Mouse (Mus musculus) heart, embryonic 14.5 days (tissue): Measurements from ENCODE around the gene Kcna7. TPM values are rescaled to one million over a fixed set of nuclear protein-coding genes. Genes with fewer than 3 reads are reported as not detected.

Experiments used
- ATAC-seq: fragments of 200-750 bp; cut with Nextera tagmentation; 2 replicates; pipeline ENCODE4 v1.8.0; 2017; ENCODE audit warnings: low read depth, moderate TSS enrichment; ENCODE audit not compliant: insufficient number of reproducible peaks, insufficient read depth, low FRiP score
- H3K27ac ChIP-seq, 2 experiments: fragments of 200-500 bp in 1 of 2; fragments of 300-500 bp in 1 of 2; sonication (generic) in 1 of 2; replicated peaks in 1 of 2; 2 replicates each; pipeline ENCODE4 v1.5.1; 2012 to 2014; ENCODE audit warnings: low read depth in 2 of 2, low read length in 2 of 2, control low read depth in 1 of 2, mild to moderate bottlenecking in 1 of 2, mixed read lengths in 1 of 2; ENCODE audit not compliant: control insufficient read depth in 1 of 2, insufficient read depth in 1 of 2
- H3K27me3 ChIP-seq: fragments of 300-500 bp; sonication (generic); 2 replicates; pipeline ENCODE4 v1.6.1; 2014; ENCODE audit warnings: mild to moderate bottlenecking, low read length, control low read depth; ENCODE audit not compliant: control insufficient read depth, insufficient read depth
- H3K36me3 ChIP-seq: fragments of 300-500 bp; sonication (generic); 2 replicates; pipeline ENCODE4 v1.6.1; 2014; ENCODE audit warnings: mild to moderate bottlenecking, control low read depth, low read length, mixed read lengths; ENCODE audit not compliant: control insufficient read depth, insufficient read depth
- H3K4me1 ChIP-seq, 2 experiments: fragments of 200-500 bp in 1 of 2; fragments of 300-500 bp in 1 of 2; sonication (generic) in 1 of 2; 2 replicates each; pipeline ENCODE4 v1.6.1; 2012 to 2014; ENCODE audit warnings: low read length in 2 of 2, control low read depth in 1 of 2, mixed read lengths in 1 of 2; ENCODE audit not compliant: control insufficient read depth in 2 of 2, insufficient read depth in 2 of 2
- H3K4me2 ChIP-seq: fragments of 300-500 bp; sonication (generic); 2 replicates; pipeline ENCODE4 v1.6.1; 2014; ENCODE audit warnings: mild to moderate bottlenecking, low read length
- H3K4me3 ChIP-seq, 2 experiments: fragments of 200-500 bp in 1 of 2; fragments of 300-500 bp in 1 of 2; sonication (generic) in 1 of 2; 2 replicates each; pipeline ENCODE4 v1.5.1; 2012 to 2014; ENCODE audit warnings: low read length in 2 of 2, mild to moderate bottlenecking in 2 of 2, control low read depth in 1 of 2, low read depth in 1 of 2, moderate library complexity in 1 of 2; ENCODE audit not compliant: control insufficient read depth in 1 of 2, insufficient read depth in 1 of 2
- H3K9ac ChIP-seq: fragments of 300-500 bp; sonication (generic); 2 replicates; pipeline ENCODE4 v1.6.1; 2014; ENCODE audit warnings: mild to moderate bottlenecking, low read length
- H3K9me3 ChIP-seq: fragments of 300-500 bp; sonication (generic); 2 replicates; pipeline ENCODE4 v1.6.1; 2016; ENCODE audit warnings: low read length, control low read depth; ENCODE audit not compliant: control insufficient read depth
- WGBS: fragments of 180-500 bp; shearing (Covaris S2); extraction: QIAGEN DNeasy Blood & Tissue Kit; methylation state at CpG from one replicate; pipeline ENCODE4 v1.1.7; 2014; 5-methylcytosine and 5-hydroxymethylcytosine counted together
- polyA plus RNA-seq: library from polyadenylated mRNA; unstranded; fragments of >200 nt; fragmentation: Nextera tagmentation; extraction: Ambion mirVana; gene quantifications from 2 replicates; pipeline ENCODE4 v1.2.1, GENCODE M21; 2014

The Kcna7 gene
- polyA plus RNA-seq, 1 experiment from 2014 or later: 0.38 TPM

- H3K4me1 ChIP-seq: peaks cover 13 to 22% of the 10 kb centered on the region in 2 experiments
- H3K36me3 ChIP-seq: peaks cover 26% of the 10 kb centered on the region
- no peak overlapping the region for H3K27ac ChIP-seq
- no peak overlapping the region for H3K9ac ChIP-seq
- peaks cover 74% of the 10 kb centered on the region for H3K27me3 ChIP-seq
- H3K4me2 ChIP-seq: no peak overlapping the region
- H3K4me3 ChIP-seq: no peak overlapping the region
- ATAC-seq: no peak
- WGBS: 11% methylated on average over 13 of the region's 13 CpGs
- no peaks in the 10 kb centered on the region for H3K9me3 ChIP-seq
Measured at GRCm38 (mm10) chr7:45417962-45418492, 12.6 kb downstream of the Kcna7 start.

DNA sequence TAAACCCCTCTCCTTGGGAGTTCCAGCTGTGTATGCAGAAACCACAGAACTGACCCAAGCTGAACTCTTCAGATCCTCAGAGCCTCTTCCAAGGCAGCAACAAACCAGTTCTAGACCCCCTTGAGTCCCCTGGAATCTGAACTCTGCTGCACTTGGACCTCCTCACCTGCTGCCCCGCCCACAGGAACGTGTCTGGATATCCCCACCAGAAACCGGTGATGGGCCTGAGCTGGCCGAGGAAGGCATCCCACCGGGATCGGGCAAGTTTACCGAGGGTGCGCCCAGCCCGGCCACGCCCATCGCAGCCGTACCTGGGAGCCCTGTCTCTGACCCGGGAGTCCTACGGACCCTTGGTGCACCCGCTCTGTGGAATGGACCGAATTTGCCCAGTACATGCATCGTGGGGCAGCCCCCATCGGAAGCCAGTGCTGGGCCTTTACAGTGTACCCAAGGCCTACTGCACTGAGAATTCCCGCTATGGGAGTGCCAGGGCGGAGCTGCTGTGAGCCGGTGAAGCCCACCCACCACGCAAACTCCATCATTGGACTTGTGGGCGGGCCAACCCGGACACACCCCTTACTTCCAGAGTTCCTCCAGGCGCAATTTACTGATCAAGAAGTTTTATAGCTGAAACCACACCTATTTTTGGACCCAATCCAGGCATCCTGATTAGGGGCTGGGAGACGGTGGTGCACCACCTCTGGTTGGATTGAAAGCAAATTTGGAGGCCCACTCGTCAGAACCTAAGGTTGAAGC lies 14.6 kb downstream of the Kcna7 start:
- peaks cover 56% of the 10 kb centered on the region for H3K27me3 ChIP-seq
- ATAC-seq: no peak
- peaks cover 46% of the 10 kb centered on the region for H3K36me3 ChIP-seq
- 13% methylated on average over 27 of the region's 27 CpGs for WGBS
- no peak overlapping the region for H3K4me3 ChIP-seq
- H3K4me2 ChIP-seq: no peak overlapping the region
- no peak overlapping the region for H3K27ac ChIP-seq
- H3K4me1 ChIP-seq: peaks cover 6 to 9% of the 10 kb centered on the region in 2 experiments; a peak in 1 of 4 replicates
- no peak overlapping the region for H3K9ac ChIP-seq
- H3K9me3 ChIP-seq: no peaks in the 10 kb centered on the region

GRCm38 (mm10) chr7:45420615-45420919 lies 15.1 kb downstream of the Kcna7 start, which contains the start of gene Lhb:
Gene Lhb (plus strand): TSS chr7:45420820.
- Histone ChIP-seq H3K27me3 (peaks cover 51% of the 10 kb centered on the region), H3K9ac (no peak within 1 kb of the TSS), H3K4me1 (peaks cover 4 to 6% of the 10 kb centered on the region in 2 experiments; a peak in 1 of 4 replicates), H3K4me3 (no peak within 1 kb of the TSS), H3K36me3 (peaks cover 51% of the 10 kb centered on the region), H3K9me3 (no peaks in the 10 kb centered on the region), H3K4me2 (no peak within 1 kb of the TSS), H3K27ac (no peak within 1 kb of the TSS)
- WGBS: 55% methylated on average over 6 of the region's 6 CpGs
- ATAC-seq: no peak

DNA sequence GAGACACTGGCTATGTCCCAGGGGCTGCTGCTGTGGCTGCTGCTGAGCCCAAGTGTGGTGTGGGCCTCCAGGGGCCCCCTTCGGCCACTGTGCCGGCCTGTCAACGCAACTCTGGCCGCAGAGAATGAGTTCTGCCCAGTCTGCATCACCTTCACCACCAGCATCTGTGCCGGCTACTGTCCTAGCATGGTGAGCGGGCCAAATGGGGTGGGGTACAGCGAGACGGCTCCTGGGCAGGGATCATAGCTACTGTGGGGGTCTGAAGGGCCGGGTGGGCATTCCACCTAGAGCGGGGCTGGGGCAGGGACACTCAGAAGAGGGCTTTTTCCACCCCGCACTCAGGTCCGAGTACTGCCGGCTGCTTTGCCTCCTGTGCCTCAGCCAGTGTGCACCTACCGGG lies 15.7 kb downstream of the Kcna7 start:
- H3K4me1 ChIP-seq: peaks cover 0 to 6% of the 10 kb centered on the region in 2 experiments; a peak in 1 of 4 replicates
- H3K27ac ChIP-seq: no peak overlapping the region
- no peak for ATAC-seq
- no peaks in the 10 kb centered on the region for H3K9me3 ChIP-seq
- no peak overlapping the region for H3K4me2 ChIP-seq
- H3K27me3 ChIP-seq: peaks cover 45% of the 10 kb centered on the region
- no peak overlapping the region for H3K9ac ChIP-seq
- no peak overlapping the region for H3K4me3 ChIP-seq
- 90% methylated on average over 14 of the region's 14 CpGs for WGBS
- peaks cover 54% of the 10 kb centered on the region for H3K36me3 ChIP-seq

DNA sequence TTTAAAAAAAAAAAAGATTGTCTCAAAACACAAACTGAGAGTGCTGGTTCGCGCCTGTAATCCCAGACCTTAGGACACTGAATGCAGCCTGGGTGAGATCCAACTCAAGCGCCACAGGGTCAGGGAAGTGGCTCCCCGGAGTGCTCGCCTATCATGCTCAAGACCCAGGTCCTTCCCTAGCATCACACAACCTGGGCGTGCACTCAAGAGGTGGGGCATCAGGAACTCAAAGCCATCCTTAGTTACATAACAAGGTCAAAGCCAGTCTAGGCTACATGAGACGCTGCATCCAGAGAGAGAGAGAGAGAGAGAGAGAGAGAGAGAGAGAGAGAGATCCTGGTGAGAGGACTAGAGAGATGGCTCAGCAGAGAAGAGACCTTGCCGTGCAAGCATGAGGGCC lies 21.1 kb downstream of the Kcna7 start:
- WGBS: 90% methylated on average over 8 of the region's 8 CpGs

DNA sequence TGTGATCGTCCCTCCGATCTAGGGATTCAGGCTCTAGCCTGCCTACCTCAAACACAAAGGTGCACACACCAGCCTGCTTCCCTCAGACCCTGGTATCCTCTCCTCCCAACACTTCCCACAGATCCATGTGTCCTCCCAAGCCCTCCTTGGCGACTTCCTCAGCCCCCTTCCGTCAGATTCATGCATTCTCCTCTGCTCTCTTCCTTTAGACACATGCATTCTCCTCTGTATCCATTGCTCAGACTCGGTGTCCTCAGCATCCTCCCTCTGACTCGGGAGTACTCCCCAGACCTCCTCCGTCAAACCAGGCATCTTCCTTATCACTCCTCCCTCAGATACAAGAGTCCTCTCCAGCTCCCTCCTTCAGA lies 28.4 kb downstream of the Kcna7 start:
- Histone ChIP-seq H3K9me3 (no peaks in the 10 kb centered on the region), H3K4me1 (peaks cover 19 to 37% of the 10 kb centered on the region in 2 experiments), H3K27me3 (no peaks in the 10 kb centered on the region), H3K4me3 (peak overlapping the region; percentile 60 to 72), H3K9ac (peak overlapping the region; percentile 81), H3K36me3 (peaks cover 42% of the 10 kb centered on the region), H3K4me2 (peak overlapping the region; percentile 78), H3K27ac (peak overlapping the region; percentile 76 to 91)
- ATAC-seq: no peak
- under 1% methylated on average over 7 of the region's 7 CpGs for WGBS

More for the DNA sequence above, 21.1 kb downstream of the Kcna7 start:
- peaks cover 94% of the 10 kb centered on the region for H3K36me3 ChIP-seq
- H3K9me3 ChIP-seq: no peaks in the 10 kb centered on the region
- H3K4me1 ChIP-seq: no peaks in the 10 kb centered on the region
- H3K4me3 ChIP-seq: no peak overlapping the region
- H3K27ac ChIP-seq: no peak overlapping the region
- no peak overlapping the region for H3K9ac ChIP-seq
- H3K4me2 ChIP-seq: no peak overlapping the region
- H3K27me3 ChIP-seq: no peaks in the 10 kb centered on the region
- ATAC-seq: no peak

GRCm38 (mm10) chr7:45434203-45435015 lies 29.0 kb downstream of the Kcna7 start, which contains the start of gene Gys1:
Gene Gys1 (plus strand): TSS chr7:45434844.
- Histone ChIP-seq H3K36me3 (peaks cover 40% of the 10 kb centered on the region), H3K27ac (peak within 1 kb of the TSS; percentile 90 to 91), H3K4me1 (peaks cover 19 to 37% of the 10 kb centered on the region in 2 experiments), H3K4me3 (peak within 1 kb of the TSS; percentile 72 to 83), H3K4me2 (peak within 1 kb of the TSS; percentile 78), H3K27me3 (no peaks in the 10 kb centered on the region), H3K9ac (peak within 1 kb of the TSS; percentile 90), H3K9me3 (no peaks in the 10 kb centered on the region)
- peak; percentile 94 for ATAC-seq
- WGBS: under 1% methylated on average over 45 of the region's 45 CpGs
